Mouse (Mus musculus) adrenal gland, postnatal 25 days (tissue): ENCODE measurements around the gene Tnp1. TPM values are rescaled to one million over a fixed set of nuclear protein-coding genes. Genes with fewer than 3 reads are reported as not detected.

Experiments
- DNase-seq: peaks from one replicate; pipeline ENCODE4 v3.0.0; 2021; ENCODE audit warnings: mixed read lengths
- long read RNA-seq: library from polyadenylated mRNA; stranded (forward); transcript quantifications from one replicate; pipeline ENCODE4 v2.0.0, GENCODE M21; 2021
- total RNA-seq: library from RNA; stranded (reverse); gene quantifications from 2 replicates; pipeline ENCODE4 v1.2.3, GENCODE M21; 2021

The Tnp1 gene
- not detected in 2 replicates for total RNA-seq
- long read RNA-seq, result 0 reads

GRCm38 (mm10) chr1:73015731-73016130 lies at the start of gene Tnp1:
TSS of gene Tnp1 (minus strand) at chr1:73015909.
- DNase-seq, result no peak

GRCm38 (mm10) chr1:73064336-73064735 lies 48.6 kb upstream of the Tnp1 start:
- no peak for DNase-seq

GRCm38 (mm10) chr1:73061491-73062233 lies 46.0 kb upstream of the Tnp1 start:
- no peak for DNase-seq

GRCm38 (mm10) chr1:73060271-73060670 lies 44.6 kb upstream of the Tnp1 start:
- DNase-seq, result no peak

- peak; percentile 12 for DNase-seq
Measured at GRCm38 (mm10) chr1:73056266-73057001, 40.7 kb upstream of the Tnp1 start.

- DNase-seq, result no peak
Measured at GRCm38 (mm10) chr1:73055820-73056219, 40.1 kb upstream of the Tnp1 start.

GRCm38 (mm10) chr1:73055206-73055605 lies 39.5 kb upstream of the Tnp1 start:
- no peak for DNase-seq

GRCm38 (mm10) chr1:73053545-73054326 lies 38.0 kb upstream of the Tnp1 start:
- no peak for DNase-seq

- DNase-seq, result no peak
Measured at GRCm38 (mm10) chr1:73046896-73047672, 31.4 kb upstream of the Tnp1 start.

- no peak for DNase-seq
Measured at GRCm38 (mm10) chr1:73045948-73046685, 30.4 kb upstream of the Tnp1 start.

- no peak for DNase-seq
Measured at GRCm38 (mm10) chr1:73043671-73044070, 28.0 kb upstream of the Tnp1 start.

GRCm38 (mm10) chr1:73040691-73041425 lies 25.1 kb upstream of the Tnp1 start:
- no peak for DNase-seq

- no peak for DNase-seq
Measured at GRCm38 (mm10) chr1:73038532-73038931, 22.8 kb upstream of the Tnp1 start.

GRCm38 (mm10) chr1:73036536-73036935 lies 20.8 kb upstream of the Tnp1 start:
- DNase-seq, result no peak

- DNase-seq, result no peak
Measured at GRCm38 (mm10) chr1:73035726-73036125, 20.0 kb upstream of the Tnp1 start.

GRCm38 (mm10) chr1:73032491-73032890 lies 16.8 kb upstream of the Tnp1 start:
- no peak for DNase-seq

- DNase-seq, result no peak
Measured at GRCm38 (mm10) chr1:73028741-73029140, 13.0 kb upstream of the Tnp1 start.

- DNase-seq, result no peak
Measured at GRCm38 (mm10) chr1:73027381-73027780, 11.7 kb upstream of the Tnp1 start.

- DNase-seq, result no peak
Measured at GRCm38 (mm10) chr1:73026786-73027299, 11.1 kb upstream of the Tnp1 start.

GRCm38 (mm10) chr1:73026157-73026556 lies 10.4 kb upstream of the Tnp1 start:
- no peak for DNase-seq
